Mouse (Mus musculus) cerebellum, adult 11-12 months (tissue): ENCODE data around the gene Ccdc62.

ENCODE experiments used
- DNase-seq: peaks from one replicate; pipeline ENCODE4 v3.0.0; 2022

The Ccdc62 gene

DNA sequence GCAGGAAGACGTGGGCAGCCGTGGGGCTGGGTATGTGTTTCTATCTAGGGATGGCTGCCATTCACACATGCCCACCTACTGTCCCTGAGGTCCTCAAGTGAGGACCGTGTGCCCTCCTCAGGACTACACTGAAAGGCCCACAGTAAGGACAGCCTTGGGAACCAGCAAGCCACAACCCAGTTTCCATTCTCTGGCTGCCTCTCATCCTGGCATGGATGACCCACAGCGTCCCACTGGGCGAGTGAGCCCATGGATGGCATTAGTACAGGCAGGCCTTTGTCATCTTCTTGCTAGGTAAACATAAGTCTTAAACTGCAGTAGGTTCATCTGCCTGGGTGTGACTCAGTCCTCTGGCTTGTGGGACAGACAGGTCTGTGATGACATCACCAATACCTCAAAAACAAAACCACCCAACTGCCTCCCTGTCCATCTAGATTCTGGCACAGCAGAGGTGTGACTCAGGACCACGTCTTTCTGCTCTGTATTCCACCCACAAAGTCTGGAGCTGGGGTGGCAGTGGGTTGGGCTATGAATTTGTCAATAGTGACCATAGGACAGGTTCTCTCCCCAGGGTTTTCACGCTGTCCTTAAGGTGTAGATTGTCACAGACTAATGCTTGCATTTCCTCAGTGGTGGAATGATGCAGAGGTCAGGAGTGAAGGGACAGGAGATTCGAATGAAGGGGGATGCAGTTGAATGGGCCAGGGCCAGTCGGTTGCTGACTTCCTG lies 50.2 kb downstream of the Ccdc62 start:
- DNase-seq: no peak

DNA sequence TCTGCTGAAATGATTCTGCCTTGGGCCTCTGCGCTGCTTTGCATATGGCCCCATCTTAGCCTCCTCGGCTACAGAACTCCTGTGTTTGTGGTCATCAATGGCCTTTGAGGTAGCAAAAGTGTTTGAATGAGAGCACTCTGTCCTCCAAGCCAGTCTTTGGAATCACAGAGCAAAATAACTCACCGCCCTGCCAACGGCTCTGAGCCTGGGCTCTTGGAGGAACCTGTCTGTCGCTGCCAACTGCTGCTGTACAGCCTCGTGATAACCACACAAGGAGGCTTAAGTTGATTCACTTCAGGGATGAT lies 50.7 kb downstream of the Ccdc62 start:
- no peak for DNase-seq

DNA sequence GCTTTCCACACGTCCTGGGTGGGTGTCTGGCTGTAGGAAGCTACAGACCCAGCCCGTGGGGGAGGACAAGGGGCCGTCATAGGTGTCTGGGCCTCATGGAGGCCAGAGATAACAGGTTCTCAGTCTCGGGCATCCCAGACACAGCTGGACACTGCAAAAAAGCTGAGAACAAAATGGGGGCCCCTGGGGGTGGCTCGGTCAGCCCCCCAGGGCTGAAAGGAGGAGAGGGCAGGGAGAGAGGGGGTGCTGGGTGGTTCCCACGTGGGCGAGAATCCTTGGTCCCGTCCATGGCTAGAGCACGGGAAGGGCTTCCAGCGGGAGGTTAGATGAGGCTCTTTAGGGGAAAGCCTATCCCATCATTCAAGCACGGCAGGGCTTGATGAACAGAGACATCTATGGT lies 52.4 kb downstream of the Ccdc62 start:
- no peak for DNase-seq

GRCm38 (mm10) chr5:123985434-123985833 lies 55.0 kb downstream of the Ccdc62 start:
- peak; percentile 26 for DNase-seq

DNA sequence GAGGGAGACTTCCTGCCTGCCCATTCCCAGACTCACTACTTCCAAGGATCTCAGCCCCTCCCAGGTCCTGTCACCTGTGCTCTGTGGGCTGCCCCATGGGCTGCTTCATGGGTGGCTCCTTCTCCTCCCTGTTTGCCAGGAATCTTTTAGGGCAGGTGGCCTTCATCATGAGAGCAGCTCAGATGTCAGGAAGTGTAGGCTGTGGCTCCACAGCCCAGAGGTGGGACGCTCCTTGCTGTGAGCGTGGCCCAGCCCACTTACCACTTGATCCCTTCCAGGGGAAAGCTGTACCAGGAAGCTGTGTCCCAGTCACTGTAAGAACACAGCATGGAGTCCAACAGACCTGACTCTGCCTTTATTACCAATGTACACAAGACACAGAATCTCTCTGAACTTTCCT lies 56.4 kb downstream of the Ccdc62 start:
- DNase-seq: no peak

GRCm38 (mm10) chr5:123987511-123987910 lies 57.0 kb downstream of the Ccdc62 start:
- no peak for DNase-seq

DNA sequence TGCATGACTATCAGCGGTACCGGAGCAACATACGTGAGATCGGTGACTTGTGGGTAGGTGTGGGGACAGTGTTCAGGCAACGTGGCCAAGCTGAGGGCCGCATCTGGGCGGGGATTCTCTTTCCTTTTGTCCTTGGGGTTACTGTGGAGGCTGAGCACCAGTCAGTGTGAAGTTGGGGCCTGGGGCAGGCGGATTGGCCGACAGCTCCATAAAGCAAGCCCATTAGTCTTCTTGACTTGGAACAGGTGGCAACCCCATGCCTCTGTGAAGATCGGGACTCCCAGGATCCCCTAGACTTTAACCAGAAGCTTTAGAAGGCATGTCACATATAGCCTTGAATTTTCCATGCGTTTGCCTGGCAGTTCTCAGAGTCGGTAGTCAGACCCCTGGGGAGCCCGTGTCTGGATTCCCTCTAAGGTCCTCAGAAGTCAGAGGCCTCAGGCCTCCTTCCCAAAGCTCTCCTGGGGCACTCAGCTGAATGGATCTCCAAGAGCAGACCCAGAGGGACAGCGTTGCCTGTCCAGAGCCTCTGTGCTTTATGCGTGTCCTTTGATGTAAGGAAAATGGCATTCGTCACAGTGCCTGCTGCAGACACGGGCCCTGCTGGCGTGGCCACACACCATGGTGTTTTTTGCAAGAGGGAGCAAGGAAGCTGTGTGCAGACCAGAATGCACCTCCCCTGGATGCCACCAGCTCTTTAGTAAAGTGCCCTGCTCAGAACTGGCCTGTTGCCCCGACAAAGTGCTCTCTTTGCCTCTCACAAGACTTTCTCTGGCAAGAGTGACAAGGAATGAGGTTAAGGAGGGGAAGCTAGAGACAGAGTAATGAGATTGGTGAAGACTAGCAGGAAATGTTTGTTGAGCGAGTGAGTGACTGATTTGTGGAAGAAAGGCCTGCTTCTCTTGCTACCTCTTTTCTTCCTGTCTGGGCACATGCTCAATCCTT lies 59.7 kb downstream of the Ccdc62 start:
- no peak for DNase-seq

DNA sequence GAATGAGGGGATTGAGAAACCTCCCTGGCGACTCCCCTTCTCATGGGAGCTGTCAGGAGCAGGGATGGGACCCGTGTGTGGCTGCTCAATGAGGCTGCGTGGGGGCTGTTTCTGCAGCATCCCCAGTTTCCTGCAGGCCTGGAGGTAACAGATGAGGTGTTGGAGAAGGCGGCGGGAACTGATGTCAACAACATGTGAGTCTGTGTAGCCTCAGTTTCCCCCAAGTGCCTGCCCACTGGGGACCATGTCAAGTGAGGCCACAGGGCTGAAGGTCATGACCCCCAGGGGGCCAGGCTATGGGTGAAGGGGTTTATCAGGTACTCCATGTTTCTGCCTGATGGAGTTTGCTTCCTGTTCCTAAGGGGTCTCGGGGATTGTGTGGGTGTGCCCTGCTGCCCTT lies 60.8 kb downstream of the Ccdc62 start:
- DNase-seq: no peak

- no peak for DNase-seq
Measured at GRCm38 (mm10) chr5:123992193-123992637, 61.7 kb downstream of the Ccdc62 start.

DNA sequence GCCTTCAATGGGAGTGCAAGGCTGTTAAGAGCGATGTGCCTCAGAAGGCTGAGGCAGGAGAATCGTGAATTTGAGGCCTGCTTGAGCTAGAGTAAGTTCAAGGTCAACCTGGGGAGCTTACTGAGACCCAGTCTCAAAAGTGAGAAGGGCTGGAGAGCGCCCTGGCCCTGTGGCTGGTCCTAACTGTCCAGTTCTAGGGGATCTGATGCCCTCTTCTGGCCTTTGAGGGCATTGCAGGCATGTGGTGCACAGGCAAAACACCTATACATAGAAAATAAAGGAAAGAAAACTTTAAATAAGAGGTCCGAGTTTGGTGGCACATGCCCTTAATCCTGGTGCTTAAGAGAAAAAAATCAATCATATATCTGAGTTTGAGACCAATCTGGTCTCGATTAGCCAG lies 62.3 kb downstream of the Ccdc62 start:
- DNase-seq: peak; percentile 71

- DNase-seq: peak; percentile 72
Measured at GRCm38 (mm10) chr5:123993263-123994036, 63.0 kb downstream of the Ccdc62 start.

GRCm38 (mm10) chr5:123994468-123994867 lies 64.0 kb downstream of the Ccdc62 start:
- DNase-seq: no peak

- DNase-seq: no peak
Measured at GRCm38 (mm10) chr5:123995388-123995787, 64.9 kb downstream of the Ccdc62 start.

DNA sequence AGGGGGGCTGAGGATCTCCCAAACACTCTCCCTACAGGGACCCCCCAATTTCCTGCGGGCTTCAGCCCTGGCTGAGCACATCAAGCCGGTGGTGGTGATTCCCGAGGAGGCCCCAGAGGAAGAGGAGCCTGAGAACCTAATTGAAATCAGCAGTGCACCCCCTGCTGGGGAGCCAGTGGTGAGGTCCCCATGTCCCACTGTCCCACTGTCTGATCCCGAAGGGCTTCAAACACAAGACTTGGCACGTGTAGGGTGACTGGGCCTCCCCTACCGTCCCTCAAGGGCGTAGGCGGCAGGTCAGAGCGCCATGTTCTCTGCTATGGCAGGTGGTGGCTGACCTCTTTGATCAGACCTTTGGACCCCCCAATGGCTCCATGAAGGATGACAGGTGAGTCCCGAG lies 65.7 kb downstream of the Ccdc62 start:
- no peak for DNase-seq

- DNase-seq: no peak
Measured at GRCm38 (mm10) chr5:123996695-123997094, 66.2 kb downstream of the Ccdc62 start.

DNA sequence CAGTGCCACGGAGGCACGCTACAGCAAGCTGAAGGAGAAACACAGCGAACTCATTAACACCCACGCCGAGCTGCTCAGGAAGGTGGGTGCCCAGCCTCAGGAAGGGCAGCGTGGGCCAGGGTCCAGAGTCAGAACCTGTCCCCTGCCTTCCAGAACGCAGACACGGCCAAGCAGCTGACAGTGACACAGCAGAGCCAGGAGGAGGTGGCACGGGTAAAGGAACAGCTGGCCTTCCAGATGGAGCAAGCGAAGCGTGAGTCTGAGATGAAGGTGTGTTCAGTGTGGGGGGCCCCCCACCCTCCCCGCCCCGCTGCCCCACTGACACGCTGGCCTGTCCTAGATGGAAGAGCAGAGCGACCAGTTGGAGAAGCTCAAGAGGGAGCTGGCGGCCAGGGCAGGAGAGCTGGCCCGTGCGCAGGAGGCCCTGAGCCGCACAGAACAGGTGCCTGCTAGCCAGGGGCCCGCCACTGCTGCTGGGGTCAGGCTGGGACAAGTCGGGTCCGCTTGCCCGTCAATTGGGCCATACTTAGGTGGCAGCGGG lies 66.8 kb downstream of the Ccdc62 start:
- peak; percentile 69 for DNase-seq

DNA sequence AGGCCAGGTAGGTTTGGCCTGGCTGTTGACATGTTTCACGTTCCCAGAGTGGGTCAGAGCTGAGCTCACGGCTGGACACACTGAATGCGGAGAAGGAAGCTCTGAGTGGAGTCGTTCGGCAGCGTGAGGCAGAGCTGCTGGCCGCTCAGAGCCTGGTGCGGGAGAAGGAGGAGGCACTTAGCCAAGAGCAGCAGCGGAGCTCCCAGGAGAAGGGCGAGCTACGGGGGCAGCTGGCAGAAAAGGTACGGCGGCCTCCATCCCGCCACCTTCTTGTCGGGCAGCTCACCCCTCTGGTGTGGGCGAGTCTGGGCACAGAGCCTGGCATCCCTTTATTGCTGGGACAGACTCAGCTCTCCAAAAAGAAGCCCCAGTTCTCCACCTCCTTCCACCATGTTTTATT lies 67.3 kb downstream of the Ccdc62 start:
- no peak for DNase-seq

DNA sequence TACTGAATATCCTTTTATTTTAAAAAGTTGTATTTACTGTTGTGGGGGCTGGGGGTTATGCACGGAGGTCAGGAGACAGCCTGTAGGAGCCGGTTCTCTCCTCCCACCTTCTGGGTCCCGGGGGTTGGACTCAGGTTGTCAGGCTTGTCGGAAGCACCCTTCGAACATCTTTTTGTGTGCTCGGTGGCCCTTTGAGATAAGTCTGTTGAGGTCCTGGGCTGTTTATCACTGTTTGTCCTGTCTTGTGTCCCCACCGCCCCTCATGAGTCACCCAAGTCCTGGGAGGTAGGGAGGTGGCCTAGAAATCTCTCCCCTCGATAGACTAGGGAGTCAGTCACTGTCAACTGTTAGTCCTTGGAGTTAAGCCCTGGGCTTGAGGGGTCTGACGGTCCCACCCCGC lies 67.9 kb downstream of the Ccdc62 start:
- DNase-seq: no peak

DNA sequence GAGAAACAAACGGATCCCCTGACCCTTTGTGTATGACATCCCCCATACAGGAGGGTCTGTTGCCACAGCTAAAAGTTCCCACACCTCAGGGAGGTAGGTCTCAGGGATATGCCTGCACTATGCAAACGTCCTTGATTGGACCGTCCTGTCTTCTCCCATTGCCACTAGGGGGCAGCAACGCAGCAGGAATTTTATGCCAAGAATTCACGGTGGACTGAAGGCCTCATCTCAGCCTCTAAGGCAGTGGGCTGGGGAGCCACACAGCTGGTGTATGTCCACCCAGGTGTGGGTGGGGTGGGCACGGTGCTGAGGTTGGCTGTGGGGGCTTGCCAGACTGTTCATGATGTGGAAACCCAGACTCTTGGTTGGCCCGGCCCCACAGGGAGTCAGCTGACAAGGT lies 70.3 kb downstream of the Ccdc62 start:
- peak; percentile 83 for DNase-seq

DNA sequence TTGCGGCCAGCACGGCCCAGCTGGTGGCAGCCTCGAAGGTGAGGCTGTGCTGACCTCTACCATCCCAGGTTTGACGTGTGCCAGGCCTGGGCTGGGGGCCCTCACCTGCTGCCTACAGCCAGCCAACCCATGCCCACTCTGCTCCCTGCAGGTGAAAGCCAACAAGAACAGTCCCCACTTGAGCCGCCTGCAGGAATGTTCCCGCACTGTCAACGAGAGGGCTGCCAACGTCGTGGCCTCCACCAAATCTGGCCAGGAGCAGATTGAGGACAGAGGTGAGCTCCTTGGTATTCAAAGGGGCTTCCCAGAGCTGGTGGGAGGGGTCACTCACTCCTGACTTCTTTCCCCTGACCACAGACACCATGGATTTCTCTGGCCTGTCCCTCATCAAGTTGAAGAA lies 70.8 kb downstream of the Ccdc62 start:
- DNase-seq: no peak

GRCm38 (mm10) chr5:124002876-124003275 lies 72.4 kb downstream of the Ccdc62 start:
- DNase-seq: peak; percentile 59

DNA sequence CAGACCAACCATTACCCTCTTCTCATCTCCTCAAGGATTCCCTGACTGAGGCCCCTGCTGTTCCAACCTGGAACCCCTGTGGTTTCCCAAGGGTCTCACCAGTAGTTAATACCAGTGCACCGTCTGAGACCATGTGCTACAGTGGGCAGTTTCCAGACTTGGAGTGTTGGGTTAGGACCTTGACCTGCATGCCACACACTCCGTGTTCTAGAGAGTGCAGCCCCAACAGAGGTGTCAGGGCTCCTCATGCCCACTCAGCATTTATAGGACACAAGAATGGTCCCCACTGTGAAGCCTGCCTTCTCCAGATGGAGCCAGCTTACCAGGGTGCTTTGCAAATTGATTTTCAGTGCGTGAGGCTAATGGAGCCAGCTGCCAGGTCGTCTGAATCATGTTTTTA lies 72.9 kb downstream of the Ccdc62 start:
- no peak for DNase-seq
